Mouse (Mus musculus): ENCODE data around the gene Olfr91.

DNA sequence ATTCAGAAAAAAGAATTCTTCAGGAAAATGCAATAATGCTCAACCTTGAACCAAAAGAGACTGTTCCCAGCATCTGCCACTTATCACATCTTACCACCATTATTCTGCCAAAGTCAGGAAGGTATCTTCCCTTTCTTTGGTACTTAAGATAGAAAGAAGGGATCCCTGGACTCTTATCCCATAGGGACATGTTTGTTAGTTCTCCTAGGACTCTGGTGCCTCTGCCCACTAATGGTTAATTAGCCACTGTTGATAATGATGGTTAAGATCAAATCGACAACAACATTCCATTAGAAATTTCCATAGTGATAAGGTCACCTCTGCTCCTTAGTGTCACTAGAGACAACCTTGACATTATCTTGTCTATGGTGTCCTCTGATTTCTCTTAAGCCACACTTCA lies at the start of gene Olfr91:
- TF ChIP-seq CTCF (IDR thresholded peaks at IDR 0.05; ENCODE audit: control insufficient read depth, insufficient read depth, insufficient replicate concordance, low read depth, low read length) (no peak), POLR2A (IDR thresholded peaks at IDR 0.05; ENCODE audit: control insufficient read depth, low read depth, low read length) (no peak)

Measured in testis, adult 2 months (tissue).